Mouse (Mus musculus) forebrain, embryonic 14.5 days (tissue): ENCODE data around the gene Rbfox3. TPM values are rescaled to one million over a fixed set of nuclear protein-coding genes. Genes with fewer than 3 reads are reported as not detected.

Experiments
- ATAC-seq: fragments of 200-750 bp; cut with Nextera tagmentation; 2 replicates; pipeline ENCODE4 v1.8.0; 2017; ENCODE audit warnings: mild to moderate bottlenecking, moderate library complexity
- DNase-seq: peaks from one replicate; pipeline ENCODE4 v3.0.0-alpha.2; 2015; ENCODE audit warnings: low spot score
- H3K27ac ChIP-seq: fragments of 300-500 bp; sonication (generic); 2 replicates; pipeline ENCODE4 v1.5.1; 2014; ENCODE audit warnings: low read depth, mild to moderate bottlenecking, control low read depth, low read length, moderate library complexity
- H3K27me3 ChIP-seq: fragments of 300-500 bp; sonication (generic); replicated peaks from 2 replicates; pipeline ENCODE4 v1.6.1; 2014; ENCODE audit warnings: low read length, control low read depth, mixed read lengths; ENCODE audit not compliant: control insufficient read depth, insufficient read depth
- H3K36me3 ChIP-seq: fragments of 300-500 bp; sonication (generic); 2 replicates; pipeline ENCODE4 v1.6.1; 2014; ENCODE audit warnings: low read length, control low read depth; ENCODE audit not compliant: control insufficient read depth, insufficient read depth
- H3K4me1 ChIP-seq: fragments of 300-500 bp; sonication (generic); 2 replicates; pipeline ENCODE4 v1.6.1; 2014; ENCODE audit warnings: antibody characterized with exemption, low read length, control low read depth; ENCODE audit not compliant: control insufficient read depth, insufficient read depth
- H3K4me2 ChIP-seq: fragments of 300-500 bp; sonication (generic); 2 replicates; pipeline ENCODE4 v1.6.1; 2014; ENCODE audit warnings: mild to moderate bottlenecking, control low read depth, low read length
- H3K4me3 ChIP-seq: fragments of 300-500 bp; sonication (generic); 2 replicates; pipeline ENCODE4 v1.5.1; 2014; ENCODE audit warnings: low read depth, low read length, control low read depth
- H3K9ac ChIP-seq: fragments of 300-500 bp; sonication (generic); 2 replicates; pipeline ENCODE4 v1.6.1; 2014; ENCODE audit warnings: mild to moderate bottlenecking, low read length, control low read depth, moderate library complexity
- H3K9me3 ChIP-seq: fragments of 300-500 bp; sonication (generic); replicated peaks from 2 replicates; pipeline ENCODE4 v1.6.1; 2016; ENCODE audit warnings: low read length, control low read depth, mixed read lengths; ENCODE audit not compliant: control insufficient read depth
- WGBS: fragments of 180-500 bp; shearing (Covaris S2); extraction: QIAGEN DNeasy Blood & Tissue Kit; methylation state at CpG from one replicate; pipeline ENCODE4 v1.1.7; 2014; 5-methylcytosine and 5-hydroxymethylcytosine counted together
- polyA plus RNA-seq: library from polyadenylated mRNA; unstranded; fragments of >200 nt; fragmentation: Nextera tagmentation; extraction: Ambion mirVana; gene quantifications from 2 replicates; pipeline ENCODE4 v1.2.1, GENCODE M21; 2014

Rbfox3 gene
- polyA plus RNA-seq, 1 experiment from 2014 or later = 28.2 TPM

DNA sequence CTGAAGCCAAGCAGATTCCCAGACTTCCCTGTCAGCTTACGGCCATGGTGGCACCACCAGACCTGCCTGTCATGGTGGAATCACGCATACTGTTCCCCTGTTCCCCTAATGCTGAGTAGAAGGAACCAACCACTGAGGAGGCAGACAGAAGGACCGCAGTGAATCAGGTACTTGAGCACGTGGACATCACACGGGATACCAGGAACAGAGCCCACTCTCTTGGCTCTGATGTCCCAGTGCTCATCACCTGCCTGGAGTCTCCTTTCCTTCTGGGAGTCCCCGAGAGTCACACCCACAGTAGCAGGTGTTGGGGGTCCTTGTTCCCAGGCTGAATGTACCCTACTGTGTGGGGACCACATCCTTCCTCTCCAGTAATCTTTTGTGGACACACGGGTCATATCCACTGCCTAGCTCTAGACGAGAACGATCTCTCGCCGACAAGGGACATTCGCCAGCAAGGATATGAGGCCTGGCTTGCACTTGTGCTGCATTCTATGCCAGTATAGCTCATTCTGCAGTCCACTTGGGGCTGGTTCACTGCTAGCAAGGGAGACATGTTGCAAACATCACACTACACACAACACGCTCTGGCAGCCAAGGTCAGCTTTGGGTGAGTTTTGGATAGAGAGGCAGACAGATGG, 32.7 kb downstream of the Rbfox3 start:
- WGBS = 92% methylated on average over 13 of the region's 13 CpGs
- peaks cover 25% of the 10 kb centered on the region for H3K4me1 ChIP-seq

DNA sequence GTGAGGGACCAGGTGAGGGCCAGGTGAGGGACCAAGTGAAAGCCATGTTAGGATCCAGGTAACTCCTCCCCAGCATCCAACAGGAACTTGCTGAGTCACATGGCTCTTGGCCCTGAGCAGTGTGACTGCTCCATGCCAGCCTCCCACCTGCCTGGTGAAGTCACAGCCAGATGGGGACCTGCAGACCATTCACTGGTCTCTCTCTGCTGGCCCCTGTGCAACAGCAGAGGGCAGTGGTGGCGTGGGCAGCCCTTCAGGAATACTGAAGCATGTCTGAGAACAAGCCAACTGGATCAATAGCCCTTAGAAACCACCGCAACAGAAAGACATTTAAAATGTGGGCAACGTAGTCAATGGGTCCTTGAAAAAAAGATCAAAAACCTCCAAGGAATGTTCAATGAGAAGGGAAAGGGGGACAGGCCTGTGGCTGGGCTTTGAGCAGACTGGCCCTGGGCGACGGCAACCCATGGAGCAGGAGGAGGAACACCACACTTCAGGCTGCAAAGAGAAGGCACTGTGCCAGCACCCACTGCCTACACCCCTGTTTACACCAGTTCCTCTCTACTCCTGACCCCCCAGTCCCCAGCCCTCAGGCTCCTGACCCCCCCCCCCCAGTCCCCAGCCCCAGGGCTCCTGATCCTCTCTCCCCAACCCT, 36.0 kb downstream of the Rbfox3 start:
- no peaks in the 10 kb centered on the region for H3K27me3 ChIP-seq
- peak; percentile 48 for DNase-seq
- no peak overlapping the region for H3K9ac ChIP-seq
- peak; percentile 55 for ATAC-seq
- H3K9me3 ChIP-seq = no peaks in the 10 kb centered on the region
- no peak overlapping the region for H3K27ac ChIP-seq
- no peak overlapping the region for H3K4me2 ChIP-seq
- H3K36me3 ChIP-seq = no peaks in the 10 kb centered on the region
- WGBS = 18% methylated on average over 5 of the region's 5 CpGs
- no peak overlapping the region for H3K4me3 ChIP-seq
- peaks cover 21% of the 10 kb centered on the region for H3K4me1 ChIP-seq

More for the DNA sequence above, 32.7 kb downstream of the Rbfox3 start:
- H3K4me2 ChIP-seq = no peak overlapping the region
- no peak overlapping the region for H3K9ac ChIP-seq
- DNase-seq (no peak), ATAC-seq (no peak)
- no peaks in the 10 kb centered on the region for H3K36me3 ChIP-seq
- H3K9me3 ChIP-seq = no peaks in the 10 kb centered on the region
- H3K27ac ChIP-seq = no peak overlapping the region
- H3K27me3 ChIP-seq = no peaks in the 10 kb centered on the region
- no peak overlapping the region for H3K4me3 ChIP-seq

DNA sequence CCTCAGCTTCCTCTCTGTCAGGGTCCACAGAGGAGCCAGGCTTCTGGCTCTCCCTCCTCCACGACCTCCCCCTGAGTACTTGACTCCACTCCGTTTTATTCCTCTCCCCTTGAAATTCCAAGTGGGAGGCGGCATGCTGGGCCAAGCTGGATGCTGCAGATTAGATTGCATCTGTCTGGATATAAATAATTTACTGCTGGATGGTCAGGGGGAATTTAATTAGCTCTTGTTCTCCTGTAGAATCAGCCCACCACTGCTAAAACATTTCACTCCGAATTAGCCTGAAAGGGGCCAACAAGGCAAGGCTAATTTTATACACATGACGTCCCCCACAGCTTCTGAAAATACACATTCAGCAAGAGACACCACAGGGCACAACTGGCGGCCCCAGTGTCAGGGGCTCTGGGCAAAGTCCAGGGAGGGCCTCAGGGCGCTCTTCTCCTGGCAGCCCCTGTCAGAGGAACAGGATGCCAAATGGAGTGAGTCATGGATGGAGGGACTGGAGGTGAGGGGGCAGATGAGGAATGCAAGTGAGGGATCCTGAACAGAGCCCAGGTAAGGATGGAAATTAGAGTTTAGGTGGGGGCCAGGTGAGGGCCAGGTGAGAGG, 36.8 kb downstream of the Rbfox3 start:
- H3K27ac ChIP-seq = no peak overlapping the region
- DNase-seq (peak; percentile 29), ATAC-seq (no peak)
- no peak overlapping the region for H3K9ac ChIP-seq
- no peak overlapping the region for H3K4me2 ChIP-seq
- H3K4me3 ChIP-seq = no peak overlapping the region
- no peaks in the 10 kb centered on the region for H3K27me3 ChIP-seq
- peaks cover 21% of the 10 kb centered on the region for H3K4me1 ChIP-seq
- 13% methylated on average over 7 of the region's 7 CpGs for WGBS
- no peaks in the 10 kb centered on the region for H3K9me3 ChIP-seq
- H3K36me3 ChIP-seq = no peaks in the 10 kb centered on the region

DNA sequence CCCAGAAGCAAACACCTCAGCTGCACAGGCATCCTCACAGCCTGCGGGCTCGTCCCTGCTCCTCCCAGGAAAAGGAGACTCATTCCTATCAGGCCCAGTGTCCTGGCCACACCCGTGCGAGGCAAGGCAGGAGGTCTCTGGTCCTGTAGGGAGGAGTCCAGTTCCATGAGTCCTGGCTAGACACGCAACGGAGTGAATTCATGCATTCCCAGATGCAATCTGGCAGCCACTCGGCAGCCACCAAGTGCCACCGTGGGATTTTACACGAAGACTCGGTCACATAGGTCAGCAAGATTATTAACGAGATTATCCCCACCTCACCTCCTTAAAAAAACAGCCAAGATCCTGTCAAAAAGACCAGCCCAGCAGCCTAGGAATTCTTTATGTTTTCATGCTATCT, 37.4 kb downstream of the Rbfox3 start:
- no peak for ATAC-seq
- WGBS = 62% methylated on average over 11 of the region's 11 CpGs
- H3K9ac ChIP-seq = no peak overlapping the region
- no peak overlapping the region for H3K4me3 ChIP-seq
- H3K9me3 ChIP-seq = no peaks in the 10 kb centered on the region
- H3K27me3 ChIP-seq = no peaks in the 10 kb centered on the region
- no peak overlapping the region for H3K4me2 ChIP-seq
- no peaks in the 10 kb centered on the region for H3K36me3 ChIP-seq
- DNase-seq = no peak
- H3K4me1 ChIP-seq = peaks cover 21% of the 10 kb centered on the region
- no peak overlapping the region for H3K27ac ChIP-seq

DNA sequence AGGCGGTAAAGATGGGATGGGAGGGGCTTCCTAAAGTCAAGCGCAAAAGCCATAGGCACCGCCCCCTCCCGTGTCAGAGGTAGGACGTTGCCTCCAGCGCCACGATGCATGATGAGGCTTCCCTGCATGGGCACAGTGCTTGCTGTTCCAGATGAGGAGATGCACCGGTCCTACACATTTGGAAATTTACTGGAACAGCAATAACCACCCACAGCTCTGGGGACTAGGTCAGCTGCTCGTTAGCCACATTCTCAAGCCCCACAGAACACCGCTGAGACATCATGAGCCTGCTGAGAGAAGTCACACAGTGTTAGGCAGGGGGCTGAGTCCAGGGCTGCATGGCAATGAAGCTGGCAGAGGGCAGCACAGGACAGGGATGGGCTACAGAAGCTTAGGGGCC, 39.9 kb downstream of the Rbfox3 start:
- Histone ChIP-seq H3K9ac (no peak overlapping the region), H3K4me2 (no peak overlapping the region), H3K9me3 (no peaks in the 10 kb centered on the region), H3K27me3 (no peaks in the 10 kb centered on the region), H3K4me1 (peaks cover 21% of the 10 kb centered on the region), H3K27ac (no peak overlapping the region), H3K36me3 (no peaks in the 10 kb centered on the region), H3K4me3 (no peak overlapping the region)
- ATAC-seq (no peak), DNase-seq (no peak)
- WGBS = 81% methylated on average over 10 of the region's 10 CpGs

DNA sequence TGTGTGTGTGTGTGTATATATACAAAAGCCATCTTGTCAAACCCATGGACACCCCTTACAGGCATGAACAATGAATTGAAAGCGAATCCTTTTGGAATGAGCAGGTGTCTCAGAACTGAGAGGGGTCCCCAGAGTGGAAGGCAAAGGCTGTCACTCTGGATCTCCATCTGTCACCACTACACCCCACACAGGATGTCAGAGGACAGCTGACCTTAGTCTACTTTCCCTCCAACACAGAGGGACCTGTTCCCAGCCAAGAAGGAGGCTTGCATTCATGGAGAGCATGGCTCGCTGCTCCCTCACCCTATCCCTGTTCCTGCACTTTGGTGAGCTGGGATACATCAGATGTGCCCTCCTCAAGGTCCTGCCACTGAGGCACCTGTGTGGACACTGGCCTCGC, 48.0 kb downstream of the Rbfox3 start:
- H3K27ac ChIP-seq = no peak overlapping the region
- WGBS = 83% methylated on average over 3 of the region's 3 CpGs
- H3K4me3 ChIP-seq = no peak overlapping the region
- no peaks in the 10 kb centered on the region for H3K9me3 ChIP-seq
- no peak overlapping the region for H3K4me2 ChIP-seq
- ATAC-seq = no peak
- no peak for DNase-seq
- no peaks in the 10 kb centered on the region for H3K4me1 ChIP-seq
- no peaks in the 10 kb centered on the region for H3K36me3 ChIP-seq
- H3K27me3 ChIP-seq = no peaks in the 10 kb centered on the region
- H3K9ac ChIP-seq = no peak overlapping the region

DNA sequence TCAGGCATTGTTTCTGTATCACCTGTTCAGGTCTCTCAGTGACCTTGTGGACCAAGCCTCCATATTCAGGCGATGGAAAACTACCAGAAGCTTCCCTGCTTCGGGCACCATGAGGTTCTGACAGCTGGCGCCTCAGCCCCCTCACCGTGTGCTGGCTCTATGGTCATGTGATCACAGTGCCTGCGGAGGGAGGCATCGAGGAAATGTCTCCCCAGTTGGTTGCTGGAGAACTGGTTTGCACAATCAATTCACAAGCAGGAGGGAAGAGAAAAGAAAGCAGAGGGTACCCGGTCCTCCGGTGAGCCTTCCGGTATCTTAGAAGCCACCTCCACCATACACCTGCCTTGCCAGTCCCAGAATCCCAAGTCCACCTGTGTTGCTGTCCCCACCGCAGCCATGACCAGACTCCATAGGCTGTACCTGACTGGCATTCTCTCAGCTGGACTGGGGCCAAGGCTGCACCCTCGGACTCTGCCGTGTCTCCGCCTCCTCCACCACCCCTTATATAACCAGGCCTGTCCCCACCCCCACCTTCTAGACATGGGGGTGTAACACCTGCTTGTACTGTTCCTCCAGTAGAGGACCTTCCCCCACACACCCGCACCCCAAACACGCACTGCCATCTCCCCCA, 49.5 kb downstream of the Rbfox3 start:
- no peaks in the 10 kb centered on the region for H3K27me3 ChIP-seq
- no peaks in the 10 kb centered on the region for H3K36me3 ChIP-seq
- H3K27ac ChIP-seq = no peak overlapping the region
- no peak for ATAC-seq
- H3K9me3 ChIP-seq = no peaks in the 10 kb centered on the region
- WGBS = 85% methylated on average over 15 of the region's 15 CpGs
- no peak overlapping the region for H3K9ac ChIP-seq
- H3K4me3 ChIP-seq = no peak overlapping the region
- H3K4me1 ChIP-seq = no peaks in the 10 kb centered on the region
- no peak overlapping the region for H3K4me2 ChIP-seq
- no peak for DNase-seq

DNA sequence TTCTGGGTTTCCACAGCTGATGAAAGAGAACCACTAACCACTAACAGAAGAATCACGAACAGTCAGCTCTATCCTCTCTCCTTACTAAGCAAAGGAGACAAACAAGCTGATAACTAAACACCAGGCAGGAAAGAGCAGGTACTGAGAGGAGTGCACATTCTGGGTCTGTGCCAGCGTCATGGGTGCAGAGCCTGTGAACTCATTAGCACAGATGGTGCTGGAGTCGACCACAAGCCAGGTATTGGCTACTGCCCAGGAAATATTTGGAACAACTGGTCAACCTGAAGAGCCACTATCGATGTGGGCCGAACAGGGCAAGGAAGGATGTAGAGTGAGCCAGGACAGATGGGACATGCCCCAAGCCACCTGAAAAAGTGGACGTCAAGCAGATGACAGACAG, 50.2 kb downstream of the Rbfox3 start:
- no peak for ATAC-seq
- no peak overlapping the region for H3K9ac ChIP-seq
- DNase-seq = no peak

DNA sequence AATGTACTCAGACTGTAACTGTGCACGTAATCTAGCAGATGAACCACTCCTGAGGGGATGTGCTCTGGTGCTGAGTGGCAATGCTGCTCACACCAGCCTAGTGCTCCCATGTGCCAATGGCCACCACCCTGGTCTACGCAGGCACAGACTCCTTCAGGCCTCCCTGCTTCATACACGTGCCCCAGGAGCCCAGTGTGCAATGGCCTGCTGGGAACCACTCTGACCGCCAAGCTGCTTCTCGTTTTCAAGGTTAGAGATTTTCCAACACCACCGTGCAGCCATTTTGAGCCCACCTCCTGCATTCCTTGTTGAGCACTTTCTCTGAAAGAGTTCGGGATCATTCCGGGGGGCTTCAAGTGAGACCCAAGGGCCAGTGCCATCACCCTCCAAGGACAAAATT, 50.6 kb downstream of the Rbfox3 start:
- H3K27me3 ChIP-seq = no peaks in the 10 kb centered on the region

More for the DNA sequence above, 50.2 kb downstream of the Rbfox3 start:
- Histone ChIP-seq H3K36me3 (no peaks in the 10 kb centered on the region), H3K4me2 (no peak overlapping the region), H3K9me3 (no peaks in the 10 kb centered on the region), H3K27me3 (no peaks in the 10 kb centered on the region), H3K27ac (no peak overlapping the region), H3K4me1 (no peaks in the 10 kb centered on the region), H3K4me3 (no peak overlapping the region)
- WGBS = 70% methylated on average over 6 of the region's 6 CpGs

More for the DNA sequence above, 50.6 kb downstream of the Rbfox3 start:
- H3K4me3 ChIP-seq = no peak overlapping the region
- H3K36me3 ChIP-seq = no peaks in the 10 kb centered on the region
- ATAC-seq (no peak), DNase-seq (no peak)
- H3K4me1 ChIP-seq = no peaks in the 10 kb centered on the region
- H3K4me2 ChIP-seq = no peak overlapping the region
- no peak overlapping the region for H3K27ac ChIP-seq
- WGBS = 89% methylated on average over 8 of the region's 8 CpGs
- H3K9ac ChIP-seq = no peak overlapping the region
- H3K9me3 ChIP-seq = no peaks in the 10 kb centered on the region
